ENCODE assay signal across 1 mouse cellular context in genomic region chr10:46108810-46109209, GRCm38 (mm10).
TF ChIP-seq lines count a peak whose summit lies in the region.

No protein-coding gene starts in this region.

TF ChIP-seq in CH12.LX, 34 proteins besides CTCF, POLR2A, EP300 and RAD21 (continued from another document):
- TF ChIP-seq PAX5 (IDR thresholded peaks at IDR 0.05; ENCODE audit: low read length), result no peak
- TF ChIP-seq JUN (IDR thresholded peaks at IDR 0.05; ENCODE audit: insufficient read depth, low read depth, low read length), result peak; percentile 92
- TF ChIP-seq ZC3H11A (IDR thresholded peaks at IDR 0.05; ENCODE audit: low read depth, low read length), result no peak
- TF ChIP-seq ELF1 (IDR thresholded peaks at IDR 0.05; ENCODE audit: low read depth, low read length), result peak; percentile 55; the same call in 1 of the 2 replicates
